Mouse (Mus musculus) retina, postnatal 7 days (tissue): Measurements from ENCODE around the gene Olfr1163.
"Not testable (repeated sequence)": the region's sequence is repeated elsewhere in the genome, so short reads cannot be mapped to it uniquely, and the experiment has no call there.

Experiments used
- DNase-seq: peaks from one replicate; pipeline ENCODE4 v3.0.0-alpha.2; 2012; ENCODE audit warnings: low read depth, low spot score

Olfr1163 gene

DNA sequence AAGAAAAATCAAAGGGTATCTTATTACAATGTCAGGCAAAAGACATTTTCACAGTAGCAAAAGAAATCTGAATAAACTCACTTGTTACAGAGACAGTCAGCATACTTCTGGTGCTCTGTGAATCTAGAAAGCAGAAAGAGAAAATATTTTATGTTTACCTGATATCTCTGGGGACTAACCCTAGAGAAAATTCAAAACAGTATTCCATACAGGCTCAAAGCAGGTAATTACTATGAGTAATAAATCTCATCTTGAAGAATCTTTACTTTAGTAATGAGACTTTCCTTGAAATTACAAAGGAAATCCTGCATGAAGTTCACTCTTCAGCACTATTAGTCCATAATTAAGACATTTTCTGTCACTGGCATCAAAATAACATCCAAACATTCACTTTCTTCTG, at the start of gene Olfr1163:
Gene Olfr1163 (minus strand): TSS at position 101 of the 400 bp plus-strand sequence.
- DNase-seq = no peak

DNA sequence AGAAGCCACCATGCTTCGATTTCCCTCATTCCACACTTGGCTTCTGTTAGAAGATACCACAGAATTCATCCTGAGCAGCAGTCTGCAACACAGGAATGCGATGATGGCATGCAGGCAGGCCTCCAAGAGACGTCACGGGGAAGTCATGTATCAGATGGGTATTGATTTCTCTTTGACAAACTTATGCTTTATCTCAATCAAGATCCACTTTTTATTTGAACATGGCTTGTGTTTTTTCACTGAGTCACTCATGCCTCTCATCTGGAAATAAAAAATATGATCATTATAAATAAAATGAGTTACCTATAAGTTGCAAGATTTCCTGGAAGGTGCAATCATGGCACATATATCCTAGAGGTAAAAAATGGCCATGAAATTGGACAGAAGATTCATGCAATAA, 22.2 kb upstream of the Olfr1163 start, which contains the start of gene Olfr1164:
Gene Olfr1164 (minus strand): TSS at position 101 of the 400 bp plus-strand sequence.
- DNase-seq = no peak

DNA sequence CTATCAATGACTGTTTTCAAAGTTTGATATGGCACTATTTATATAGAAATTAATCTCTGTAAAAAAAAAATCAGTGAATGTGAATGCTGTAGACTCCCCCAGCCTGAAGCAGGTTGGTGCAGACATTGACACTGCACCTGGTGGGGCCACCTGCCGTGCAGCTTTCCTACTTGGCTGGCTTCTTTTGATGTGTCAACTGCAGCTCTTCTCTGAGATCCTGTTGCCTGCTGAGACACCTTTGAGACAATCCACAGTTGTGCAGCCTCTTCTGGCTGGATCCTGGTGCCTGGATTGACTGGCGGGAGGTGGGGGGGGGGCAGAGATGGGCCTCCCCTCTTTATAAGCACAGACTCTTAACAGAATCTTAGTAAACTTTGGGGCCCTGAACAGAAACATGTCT, 8.0 kb downstream of the Olfr1163 start:
- no peak for DNase-seq

DNA sequence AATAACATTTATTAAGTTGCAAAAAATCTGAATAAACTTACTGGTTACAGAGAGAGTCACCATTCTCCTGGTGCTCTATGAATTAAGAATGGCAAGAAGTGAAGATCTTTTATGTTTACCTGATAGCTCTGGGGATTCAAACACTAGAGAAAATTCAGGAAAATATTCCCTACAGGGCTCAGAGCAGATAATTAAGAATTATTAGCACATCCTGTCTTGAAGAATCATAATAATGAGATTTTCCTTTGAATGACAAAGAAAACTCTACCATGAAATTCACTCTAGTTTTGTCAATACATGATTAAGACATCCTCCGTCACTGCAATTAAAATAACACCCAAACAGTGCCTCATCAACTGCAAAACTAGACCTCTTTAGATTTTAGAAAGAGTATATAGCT, 20.6 kb downstream of the Olfr1163 start, which contains the start of gene Olfr1162:
Gene Olfr1162 (minus strand): TSS at position 101 of the 400 bp plus-strand sequence.
- DNase-seq = no peak

DNA sequence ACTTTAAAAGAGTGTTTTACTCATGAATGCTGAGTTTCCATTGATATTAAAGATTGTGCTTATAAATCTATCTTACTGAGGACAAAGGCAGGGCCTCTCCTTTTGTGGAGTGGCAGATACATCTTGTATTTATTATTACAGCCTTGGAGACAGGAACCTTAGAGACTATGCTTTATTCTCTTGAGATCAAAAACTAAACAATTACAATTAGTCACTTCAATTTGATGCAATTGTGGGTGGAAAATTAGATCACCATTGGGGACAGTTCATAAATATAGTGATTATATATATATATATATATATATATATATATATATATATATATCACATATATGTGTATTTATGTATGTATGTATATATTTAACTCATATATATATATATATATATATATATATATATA, 34.0 kb downstream of the Olfr1163 start, which contains the start of gene Olfr73:
Gene Olfr73 (minus strand): TSS at position 101 of the 400 bp plus-strand sequence.
- no peak for DNase-seq

DNA sequence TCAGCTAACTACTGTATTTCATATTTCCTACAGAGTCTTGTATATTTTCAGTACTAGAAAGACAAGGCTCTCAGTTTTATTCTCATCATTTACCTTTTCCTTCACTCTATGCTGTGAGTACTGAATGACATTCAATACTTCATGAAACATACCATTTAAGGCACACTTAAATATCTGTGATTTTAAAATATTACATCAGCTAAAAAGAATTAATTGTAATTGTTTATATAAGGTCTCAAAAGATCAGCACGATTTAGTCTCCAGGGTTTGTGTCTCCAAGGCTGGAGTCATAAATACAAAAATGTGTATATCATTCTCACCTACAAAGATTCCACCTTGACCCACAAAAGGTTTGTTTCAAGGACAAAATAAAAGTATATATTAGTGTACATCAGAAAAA, 49.2 kb downstream of the Olfr1163 start, which contains the start of gene Olfr1161:
Gene Olfr1161 (plus strand): TSS at position 301 of the 400 bp plus-strand sequence.
- DNase-seq = not testable (repeated sequence)
